Mouse (Mus musculus): Measurements from ENCODE around the gene Pdlim1.

DNA sequence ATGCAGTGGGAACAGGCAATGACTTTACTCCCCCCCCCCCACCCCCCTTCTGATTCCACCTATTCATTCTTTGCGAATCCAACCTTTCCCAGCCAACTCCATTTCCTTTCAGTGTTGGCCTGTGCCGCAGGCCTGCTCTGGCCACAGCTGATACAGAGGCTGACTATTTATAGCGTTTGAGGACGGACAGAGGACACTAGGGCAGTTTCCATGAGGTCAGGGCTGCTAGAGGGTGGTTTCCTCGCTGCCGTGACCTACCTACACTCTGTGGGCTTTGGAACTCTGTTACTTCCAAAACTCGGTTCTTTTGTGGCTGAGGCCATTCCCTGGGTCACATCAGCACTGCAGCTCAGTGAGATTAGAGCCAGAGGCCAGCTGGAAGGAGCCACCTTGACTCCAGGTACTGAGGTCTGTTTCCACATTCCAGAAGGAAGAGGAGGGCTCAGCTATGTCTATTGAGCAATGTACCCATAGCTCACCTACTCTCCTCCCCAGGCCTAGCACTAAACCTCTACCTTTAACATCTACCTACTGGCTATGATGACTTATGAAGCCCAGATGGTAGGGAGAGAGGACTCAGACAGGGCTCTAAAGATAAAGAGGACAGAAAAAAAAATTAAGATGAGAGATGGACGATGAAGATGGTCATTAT is 6.9 kb upstream of the Pdlim1 start:
- TF ChIP-seq POLR2A (IDR thresholded peaks at IDR 0.05; ENCODE audit: low read depth, low read length) (no peak), CTCF (IDR thresholded peaks at IDR 0.05; ENCODE audit: borderline replicate concordance, insufficient read depth, low read length) (no peak)
